Mouse (Mus musculus) lung, adult 2 months (tissue): Measurements from ENCODE around the gene Spata31d1d. TPM values are rescaled to one million over a fixed set of nuclear protein-coding genes. Genes with fewer than 3 reads are reported as not detected.

Experiments used
- DNase-seq: peaks from one replicate; pipeline ENCODE4 v3.0.0; 2022
- H3K4me1 ChIP-seq: fragments of 200-500 bp; 2 replicates; pipeline ENCODE4 v1.6.1; 2011; ENCODE audit warnings: low read length; ENCODE audit not compliant: control insufficient read depth, insufficient read depth
- H3K4me3 ChIP-seq: fragments of 200-500 bp; replicated peaks from 2 replicates; pipeline ENCODE3; 2011; ENCODE audit warnings: low read depth, mild to moderate bottlenecking, control low read depth, low read length; ENCODE audit errors: extremely low read depth
- CTCF ChIP-seq: fragments of 200-500 bp; IDR thresholded peaks from 2 replicates; pipeline ENCODE4 v1.5.1; 2011; ENCODE audit warnings: mild to moderate bottlenecking, low read length, control low read depth; ENCODE audit not compliant: insufficient read depth
- POLR2A ChIP-seq: fragments of 200-500 bp; IDR thresholded peaks from 2 replicates; pipeline ENCODE4 v1.6.1; 2011; ENCODE audit warnings: low read depth, mild to moderate bottlenecking, control low read depth, low read length, borderline replicate concordance; ENCODE audit errors: extremely low read depth
- whole genome bisulfite sequencing: fragments of 180-500 bp; shearing (Covaris S2); methylation state at CpG from one replicate; pipeline ENCODE4 v1.1.7; 2018; 5-methylcytosine and 5-hydroxymethylcytosine counted together
- polyA plus RNA-seq: library from polyadenylated mRNA; depleted of rRNA; stranded (reverse); fragments of >200 nt; gene quantifications from 2 replicates; pipeline ENCODE4 v1.2.3, GENCODE M21; 2012

Gene Spata31d1d
- polyA plus RNA-seq, 1 experiment = not detected

DNA sequence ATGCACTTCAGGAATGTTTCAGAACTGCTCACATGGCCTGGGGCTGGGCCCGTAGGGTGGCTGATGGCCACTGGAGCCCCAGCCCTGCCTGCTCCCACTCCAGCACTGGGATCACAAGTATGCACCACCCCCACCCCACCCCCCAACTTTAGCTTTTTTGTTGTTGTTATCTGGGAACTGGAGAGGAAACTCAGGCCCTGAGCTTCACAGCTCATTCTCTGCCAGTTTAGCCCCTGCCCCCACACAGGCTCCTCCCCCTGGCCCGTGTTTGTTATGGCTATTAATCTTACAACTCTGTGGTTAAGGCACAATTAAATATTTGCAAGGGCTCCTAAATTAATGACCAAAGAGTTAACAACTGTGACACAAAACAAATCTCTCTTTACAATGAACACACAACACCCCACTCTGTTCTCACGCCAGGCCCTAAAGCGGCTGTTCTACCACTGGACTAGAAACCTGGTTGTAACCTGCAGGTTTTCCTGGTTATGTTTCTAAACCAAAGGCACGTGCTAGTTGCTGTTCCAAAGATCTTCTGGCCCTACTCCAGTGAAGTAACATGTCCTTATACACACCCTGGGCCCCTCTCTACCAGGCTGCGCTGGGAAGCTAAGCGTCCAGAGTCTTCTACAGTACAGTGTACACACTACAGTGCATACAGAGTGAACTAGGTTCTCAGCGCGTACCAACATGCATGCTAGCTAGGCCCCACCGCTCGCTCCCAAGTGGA is 35.4 kb upstream of the Spata31d1d start:
- H3K4me1 ChIP-seq = peaks cover 20% of the 10 kb centered on the region
- H3K4me3 ChIP-seq = no peak overlapping the region
- 45% methylated on average over 11 of the region's 11 CpGs for WGBS
- TF ChIP-seq POLR2A (no peak), CTCF (no peak)
- peak; percentile 11 for DNase-seq

GRCm38 (mm10) chr13:59762791-59763190 is 31.2 kb upstream of the Spata31d1d start:
- TF ChIP-seq POLR2A (no peak), CTCF (no peak)
- no peak for DNase-seq
- Histone ChIP-seq H3K4me1 (peaks cover 13% of the 10 kb centered on the region), H3K4me3 (no peak overlapping the region)
- 83% methylated on average over 7 of the region's 7 CpGs for WGBS

DNA sequence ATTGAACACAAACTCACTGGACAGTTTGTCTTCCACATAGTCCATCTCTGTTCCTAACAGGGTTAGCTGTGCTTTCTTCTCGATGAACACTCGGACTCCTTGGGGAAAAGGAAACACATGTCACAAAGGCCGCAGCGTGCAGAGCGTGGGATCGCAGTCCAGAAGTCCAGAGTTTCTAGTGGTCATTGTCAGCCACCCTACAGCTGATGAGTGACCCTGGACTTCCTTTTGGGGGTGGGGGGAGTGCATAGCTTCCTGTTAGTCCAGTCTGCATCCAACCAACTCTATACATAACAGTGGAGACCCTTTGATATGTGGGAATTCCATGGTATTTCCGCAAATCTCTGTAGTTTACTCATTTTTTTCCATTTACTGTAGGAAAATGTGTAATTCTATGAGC is 25.4 kb upstream of the Spata31d1d start:
- 66% methylated on average over 7 of the region's 7 CpGs for WGBS
- Histone ChIP-seq H3K4me1 (peaks cover 3% of the 10 kb centered on the region; the same call in 1 of the 2 replicates), H3K4me3 (no peak overlapping the region)
- no peak for DNase-seq
- TF ChIP-seq CTCF (no peak), POLR2A (no peak)

GRCm38 (mm10) chr13:59750310-59750709 is 18.8 kb upstream of the Spata31d1d start:
- H3K4me3 ChIP-seq = no peak overlapping the region
- DNase-seq = no peak
- TF ChIP-seq CTCF (no peak), POLR2A (no peak)
- 80% methylated on average over 12 of the region's 12 CpGs for WGBS
- H3K4me1 ChIP-seq = no peaks in the 10 kb centered on the region

- 80% methylated on average over 9 of the region's 9 CpGs for WGBS
- no peak for DNase-seq
- no peak for TF ChIP-seq CTCF
- no peak for TF ChIP-seq POLR2A
- Histone ChIP-seq H3K4me3 (no peak within 1 kb of the TSS), H3K4me1 (no peaks in the 10 kb centered on the region)
These were observed 15.2 kb upstream of the Spata31d1d start, which contains the start of gene 1700014D04Rik for GRCm38 (mm10) chr13:59746711-59747110. Gene 1700014D04Rik (minus strand): TSS chr13:59746752.

DNA sequence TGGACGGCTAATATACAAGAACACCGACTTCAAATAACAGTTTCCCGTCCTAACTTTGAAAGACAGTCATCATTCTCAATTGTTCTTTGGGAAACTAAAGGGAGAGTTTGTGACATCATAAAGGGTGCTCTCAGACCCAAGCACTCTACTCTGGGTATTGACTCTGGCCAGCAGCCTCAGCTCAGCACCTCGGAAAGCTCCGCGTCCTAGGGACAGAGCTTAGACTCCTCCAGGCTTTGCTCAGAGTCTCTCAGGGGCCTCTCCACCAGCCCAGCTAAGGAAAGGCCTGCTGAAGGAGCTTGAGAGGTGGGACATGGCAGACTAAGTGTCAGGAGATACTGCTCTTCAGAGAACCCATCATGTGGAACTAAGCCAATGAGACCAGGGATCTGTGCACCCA is 14.6 kb upstream of the Spata31d1d start:
- no peak overlapping the region for H3K4me3 ChIP-seq
- 70% methylated on average over 6 of the region's 6 CpGs for WGBS
- DNase-seq = no peak
- no peaks in the 10 kb centered on the region for H3K4me1 ChIP-seq
- no peak for TF ChIP-seq CTCF
- TF ChIP-seq POLR2A = no peak

DNA sequence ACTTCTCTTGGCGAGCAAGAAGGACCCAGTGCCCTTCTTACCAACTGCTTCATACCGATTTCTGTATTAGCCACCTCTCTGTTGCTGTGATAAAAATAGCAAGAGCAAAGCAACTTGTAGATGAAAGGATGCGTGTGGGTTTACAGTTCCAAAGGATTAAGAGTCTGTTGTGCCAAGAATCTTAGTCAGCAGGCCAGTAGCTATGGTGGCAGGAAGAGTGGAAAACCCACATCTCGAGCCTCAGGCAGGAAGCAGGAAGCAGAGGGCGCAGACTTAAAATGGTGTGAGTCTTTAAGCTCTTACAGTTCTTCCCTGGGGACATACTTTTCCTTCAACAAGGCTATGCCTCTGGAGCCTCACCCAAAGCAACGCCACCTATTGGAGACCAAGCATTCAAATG is 13.9 kb upstream of the Spata31d1d start:
- no peaks in the 10 kb centered on the region for H3K4me1 ChIP-seq
- 59% methylated on average over 6 of the region's 6 CpGs for WGBS
- H3K4me3 ChIP-seq = no peak overlapping the region
- TF ChIP-seq POLR2A (no peak), CTCF (no peak)
- DNase-seq = no peak

GRCm38 (mm10) chr13:59741697-59742096 is 10.1 kb upstream of the Spata31d1d start:
- 0 out of 2 replicates have a peak, but pooled peaks have one; percentile 22 for TF ChIP-seq CTCF
- no peak for TF ChIP-seq POLR2A
- no peaks in the 10 kb centered on the region for H3K4me1 ChIP-seq
- H3K4me3 ChIP-seq = no peak overlapping the region
- WGBS = 55% methylated on average over 10 of the region's 10 CpGs
- no peak for DNase-seq

GRCm38 (mm10) chr13:59741096-59741495 is 9.5 kb upstream of the Spata31d1d start:
- no peak for DNase-seq

GRCm38 (mm10) chr13:59739397-59739796 is 7.8 kb upstream of the Spata31d1d start:
- no peak for DNase-seq
- TF ChIP-seq POLR2A = no peak
- no peak for TF ChIP-seq CTCF
- Histone ChIP-seq H3K4me3 (no peak overlapping the region), H3K4me1 (no peaks in the 10 kb centered on the region)
- 93% methylated on average over 4 of the region's 4 CpGs for WGBS

More at GRCm38 (mm10) chr13:59741096-59741495, 9.5 kb upstream of the Spata31d1d start:
- no peak overlapping the region for H3K4me3 ChIP-seq
- 74% methylated on average over 11 of the region's 11 CpGs for WGBS
- H3K4me1 ChIP-seq = no peaks in the 10 kb centered on the region
- TF ChIP-seq POLR2A (no peak), CTCF (no peak)
